Mouse (Mus musculus) adrenal gland, postnatal 4 days (tissue): Measurements from ENCODE around the gene Clec2i. TPM values are rescaled to one million over a fixed set of nuclear protein-coding genes. Genes with fewer than 3 reads are reported as not detected.
A peak's percentile ranks its signal among the peaks of the same experiment; 100 is the strongest.
"Not testable (repeated sequence)": the region's sequence is repeated elsewhere in the genome, so short reads cannot be mapped to it uniquely, and the experiment has no call there.

Experiments
- DNase-seq, 2 experiments: peaks; one replicate each; pipeline ENCODE4 v3.0.0; 2021 to 2022; ENCODE audit warnings: low spot score in 2 of 2, mixed read lengths in 2 of 2
- long read RNA-seq, 2 experiments: library from polyadenylated mRNA; stranded (forward); transcript quantifications; one replicate each; pipeline ENCODE4 v2.0.0; 2021
- total RNA-seq, 2 experiments: library from RNA; stranded (reverse); gene quantifications; 2 replicates each; pipeline ENCODE4 v1.2.3; 2021

The Clec2i gene
- total RNA-seq = under 1 TPM in 1 of 2 experiments, not detected in 1; 0.23 TPM
- long read RNA-seq, experiment 1, partial matches to known transcripts = 1 of 1 reads
- long read RNA-seq, experiment 1, other reads (novel, unspliced or antisense) = 0 of 1 reads
- long read RNA-seq, experiment 2 = 0 reads

GRCm38 (mm10) chr6:128887091-128887790 lies at the start of gene Clec2i:
TSS of gene Clec2i (plus strand) at chr6:128887588.
- DNase-seq = not testable (repeated sequence)

- DNase-seq = peak; percentile 73
Observed at GRCm38 (mm10) chr6:128838342-128839265, 48.8 kb upstream of the Clec2i start.

GRCm38 (mm10) chr6:128839266-128839771 lies 48.1 kb upstream of the Clec2i start:
- peak; percentile 46 to 83 for DNase-seq

- DNase-seq = no peak
Observed at GRCm38 (mm10) chr6:128839921-128840320, 47.5 kb upstream of the Clec2i start.

GRCm38 (mm10) chr6:128840669-128841068 lies 46.7 kb upstream of the Clec2i start:
- DNase-seq = not testable (repeated sequence)

- no peak for DNase-seq
Observed at GRCm38 (mm10) chr6:128841327-128842089, 45.9 kb upstream of the Clec2i start.

GRCm38 (mm10) chr6:128842356-128842944 lies 44.9 kb upstream of the Clec2i start:
- no peak for DNase-seq

- DNase-seq = peak; percentile 73 to 78
Observed at GRCm38 (mm10) chr6:128842945-128843478, 44.4 kb upstream of the Clec2i start.

- DNase-seq = no peak
Observed at GRCm38 (mm10) chr6:128843479-128843992, 43.9 kb upstream of the Clec2i start.

GRCm38 (mm10) chr6:128844131-128844530 lies 43.3 kb upstream of the Clec2i start:
- no peak for DNase-seq

- no peak for DNase-seq
Observed at GRCm38 (mm10) chr6:128844586-128845080, 42.8 kb upstream of the Clec2i start.

- peak; percentile 72 to 82 for DNase-seq
Observed at GRCm38 (mm10) chr6:128845319-128845979, 41.9 kb upstream of the Clec2i start.

- no peak for DNase-seq
Observed at GRCm38 (mm10) chr6:128845998-128846542, 41.3 kb upstream of the Clec2i start.

GRCm38 (mm10) chr6:128847401-128847800 lies 40.0 kb upstream of the Clec2i start:
- DNase-seq = no peak

GRCm38 (mm10) chr6:128849902-128850301 lies 37.5 kb upstream of the Clec2i start:
- no peak for DNase-seq

GRCm38 (mm10) chr6:128850671-128851070 lies 36.7 kb upstream of the Clec2i start:
- DNase-seq = no peak

- DNase-seq = no peak
Observed at GRCm38 (mm10) chr6:128851151-128851550, 36.2 kb upstream of the Clec2i start.

GRCm38 (mm10) chr6:128852766-128853165 lies 34.6 kb upstream of the Clec2i start:
- no peak for DNase-seq
